Mouse (Mus musculus) liver, embryonic 11.5 days (tissue): ENCODE measurements around the gene Atp7a. TPM values are rescaled to one million over a fixed set of nuclear protein-coding genes. Genes with fewer than 3 reads are reported as not detected.

Experiments used
- ATAC-seq: fragments of 200-750 bp; cut with Nextera tagmentation; replicated peaks from 2 replicates; pipeline ENCODE4 v1.8.0; 2017; ENCODE audit warnings: moderate number of reproducible peaks, mild to moderate bottlenecking, moderate TSS enrichment, moderate library complexity; ENCODE audit not compliant: low FRiP score
- DNase-seq: peaks from one replicate; pipeline ENCODE4 v3.0.0-alpha.2; 2017; ENCODE audit warnings: low spot score
- H3K27ac ChIP-seq: fragments of 300-500 bp; sonication (generic); 2 replicates; pipeline ENCODE4 v1.5.1; 2014; ENCODE audit warnings: mild to moderate bottlenecking, low read depth, low read length, control low read depth
- H3K27me3 ChIP-seq: fragments of 300-500 bp; sonication (generic); replicated peaks from 2 replicates; pipeline ENCODE4 v1.6.1; 2014; ENCODE audit warnings: low read length, mixed read lengths; ENCODE audit not compliant: control insufficient read depth, insufficient read depth
- H3K36me3 ChIP-seq: fragments of 300-500 bp; sonication (generic); 2 replicates; pipeline ENCODE4 v1.6.1; 2014; ENCODE audit warnings: mild to moderate bottlenecking, low read length, moderate library complexity, mixed read lengths; ENCODE audit not compliant: control insufficient read depth, insufficient read depth
- H3K4me1 ChIP-seq: fragments of 300-500 bp; sonication (generic); replicated peaks from 2 replicates; pipeline ENCODE4 v1.6.1; 2014; ENCODE audit warnings: low read length, mixed read lengths; ENCODE audit not compliant: control insufficient read depth, insufficient read depth
- H3K4me2 ChIP-seq: fragments of 300-500 bp; sonication (generic); 2 replicates; pipeline ENCODE4 v1.6.1; 2014; ENCODE audit warnings: mild to moderate bottlenecking, control low read depth, moderate library complexity
- H3K4me3 ChIP-seq: fragments of 300-500 bp; sonication (generic); 2 replicates; pipeline ENCODE4 v1.5.1; 2014; ENCODE audit warnings: low read depth, low read length, control low read depth
- H3K9ac ChIP-seq: fragments of 300-500 bp; sonication (generic); 2 replicates; pipeline ENCODE4 v1.6.1; 2014; ENCODE audit warnings: low read depth, low read length, control low read depth
- H3K9me3 ChIP-seq: fragments of 300-500 bp; sonication (generic); 2 replicates; pipeline ENCODE4 v1.6.1; 2016; ENCODE audit warnings: low read length, inconsistent platforms, mixed read lengths; ENCODE audit not compliant: control insufficient read depth
- WGBS: fragments of 180-500 bp; shearing (Covaris S2); extraction: QIAGEN DNeasy Blood & Tissue Kit; methylation state at CpG from one replicate; pipeline ENCODE4 v1.1.7; 2014; 5-methylcytosine and 5-hydroxymethylcytosine counted together
- polyA plus RNA-seq: library from polyadenylated mRNA; unstranded; fragments of >200 nt; fragmentation: Nextera tagmentation; extraction: Ambion mirVana; gene quantifications from 2 replicates; pipeline ENCODE4 v1.2.1, GENCODE M21; 2014

Gene Atp7a
- polyA plus RNA-seq, 1 experiment from 2014 or later: 16.2 TPM

DNA sequence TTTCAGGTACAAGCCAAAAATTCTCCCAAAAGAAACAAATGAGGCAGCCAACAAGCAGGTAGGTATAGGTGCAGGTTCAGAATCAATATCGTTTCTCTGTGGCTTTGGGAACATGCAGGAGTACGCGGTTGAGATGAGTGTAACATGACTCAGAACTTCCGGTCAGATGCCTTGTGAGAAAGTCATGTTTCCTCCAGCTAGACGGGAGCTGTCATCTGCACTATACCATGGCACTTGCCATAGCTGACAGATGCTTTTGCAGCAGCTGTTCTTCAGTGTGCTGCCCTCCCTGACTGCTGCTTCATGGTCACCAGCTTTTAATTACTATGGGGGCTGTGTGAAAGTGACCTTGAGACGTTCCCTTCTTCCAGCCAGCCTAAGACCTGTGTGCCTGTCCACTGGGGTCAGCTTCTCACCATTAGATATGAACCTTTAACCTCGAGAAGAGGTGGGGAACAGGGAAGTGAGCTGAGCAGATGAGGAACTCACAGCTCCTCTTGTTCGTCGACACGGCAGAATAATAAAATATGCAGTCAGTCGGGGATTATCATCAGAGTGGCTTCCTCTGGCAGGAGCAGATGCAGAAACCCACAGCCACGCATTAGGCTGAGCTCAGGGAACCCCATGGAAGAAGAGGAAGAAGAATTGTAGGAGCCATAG, 109.0 kb downstream of the Atp7a start:
- Histone ChIP-seq H3K36me3 (no peaks in the 10 kb centered on the region), H3K4me1 (no peaks in the 10 kb centered on the region), H3K4me2 (peak overlapping the region; percentile 43), H3K27me3 (no peaks in the 10 kb centered on the region), H3K27ac (no peak overlapping the region), H3K9me3 (no peaks in the 10 kb centered on the region), H3K9ac (no peak overlapping the region), H3K4me3 (no peak overlapping the region)
- ATAC-seq: no peak
- no peak for DNase-seq
- WGBS: 35% methylated on average over 12 of the region's 12 CpGs

GRCm38 (mm10) chrX:106139309-106140070, 112.4 kb downstream of the Atp7a start:
- H3K9ac ChIP-seq: no peak overlapping the region
- H3K36me3 ChIP-seq: no peaks in the 10 kb centered on the region
- H3K4me3 ChIP-seq: no peak overlapping the region
- H3K4me2 ChIP-seq: no peak overlapping the region
- ATAC-seq (no peak), DNase-seq (no peak)
- H3K9me3 ChIP-seq: no peaks in the 10 kb centered on the region
- no peak overlapping the region for H3K27ac ChIP-seq
- whole genome bisulfite sequencing: 72% methylated on average over 13 of the region's 13 CpGs
- no peaks in the 10 kb centered on the region for H3K4me1 ChIP-seq
- H3K27me3 ChIP-seq: no peaks in the 10 kb centered on the region

- Histone ChIP-seq H3K9ac (no peak within 1 kb of the TSS), H3K36me3 (no peaks in the 10 kb centered on the region), H3K27ac (no peak within 1 kb of the TSS), H3K27me3 (no peaks in the 10 kb centered on the region), H3K4me3 (no peak within 1 kb of the TSS), H3K4me1 (no peaks in the 10 kb centered on the region), H3K9me3 (no peaks in the 10 kb centered on the region), H3K4me2 (no peak within 1 kb of the TSS)
- 58% methylated on average over 6 of the region's 6 CpGs for WGBS
- no peak for ATAC-seq
- no peak for DNase-seq
Measured at GRCm38 (mm10) chrX:106142936-106143335, 115.9 kb downstream of the Atp7a start, which contains the start of gene Tlr13. Gene Tlr13, plus strand, starts transcription at chrX:106143204.

DNA sequence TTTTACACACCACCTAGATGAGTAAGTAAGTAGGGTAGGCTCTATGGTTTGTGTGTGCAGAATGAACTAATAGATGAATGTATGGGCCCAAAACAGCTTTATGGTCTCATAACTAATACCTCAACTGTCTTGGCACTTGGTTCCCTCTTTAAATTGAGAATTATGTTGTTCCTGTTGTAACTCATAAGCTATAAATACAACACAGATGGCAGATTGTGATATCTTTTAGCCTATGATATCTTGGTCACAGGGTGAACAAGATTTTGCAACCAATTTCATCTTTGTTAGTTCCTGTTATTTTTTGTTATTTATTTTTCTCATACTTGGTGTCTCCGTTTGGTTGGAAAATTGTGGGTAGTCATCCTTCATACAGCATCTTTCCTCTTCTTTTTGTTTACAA, 121.1 kb downstream of the Atp7a start:
- Histone ChIP-seq H3K4me1 (no peaks in the 10 kb centered on the region), H3K9me3 (no peaks in the 10 kb centered on the region), H3K4me3 (no peak overlapping the region), H3K9ac (no peak overlapping the region), H3K4me2 (no peak overlapping the region), H3K36me3 (no peaks in the 10 kb centered on the region), H3K27me3 (no peaks in the 10 kb centered on the region), H3K27ac (no peak overlapping the region)
- DNase-seq: no peak
- ATAC-seq: no peak
- WGBS: 86% methylated on average over 1 of the region's 1 CpGs

GRCm38 (mm10) chrX:106149460-106149859, 122.4 kb downstream of the Atp7a start:
- no peak for ATAC-seq
- WGBS: 77% methylated on average over 3 of the region's 3 CpGs
- H3K9me3 ChIP-seq: no peaks in the 10 kb centered on the region

GRCm38 (mm10) chrX:106154180-106154586, 127.1 kb downstream of the Atp7a start:
- Histone ChIP-seq H3K9me3 (no peaks in the 10 kb centered on the region), H3K27ac (no peak overlapping the region), H3K36me3 (no peaks in the 10 kb centered on the region), H3K9ac (no peak overlapping the region), H3K4me3 (no peak overlapping the region), H3K4me2 (no peak overlapping the region), H3K4me1 (no peaks in the 10 kb centered on the region), H3K27me3 (no peaks in the 10 kb centered on the region; the same call in 1 of the 2 replicates)
- DNase-seq: peak; percentile 31
- peak; percentile 94 for ATAC-seq

More at GRCm38 (mm10) chrX:106149460-106149859, 122.4 kb downstream of the Atp7a start:
- no peak overlapping the region for H3K9ac ChIP-seq
- H3K4me1 ChIP-seq: no peaks in the 10 kb centered on the region
- no peak for DNase-seq
- no peaks in the 10 kb centered on the region for H3K36me3 ChIP-seq
- no peaks in the 10 kb centered on the region for H3K27me3 ChIP-seq
- no peak overlapping the region for H3K27ac ChIP-seq
- no peak overlapping the region for H3K4me3 ChIP-seq
- H3K4me2 ChIP-seq: no peak overlapping the region

GRCm38 (mm10) chrX:106155892-106156291, 128.8 kb downstream of the Atp7a start:
- no peaks in the 10 kb centered on the region for H3K9me3 ChIP-seq
- H3K4me2 ChIP-seq: no peak overlapping the region
- H3K4me1 ChIP-seq: no peaks in the 10 kb centered on the region
- no peak overlapping the region for H3K9ac ChIP-seq
- no peaks in the 10 kb centered on the region for H3K36me3 ChIP-seq
- 53% methylated on average over 4 of the region's 4 CpGs for WGBS
- no peak overlapping the region for H3K27ac ChIP-seq
- H3K27me3 ChIP-seq: no peaks in the 10 kb centered on the region; the same call in 1 of the 2 replicates
- H3K4me3 ChIP-seq: no peak overlapping the region
- ATAC-seq (no peak), DNase-seq (no peak)

- 39% methylated on average over 5 of the region's 5 CpGs for WGBS
- Histone ChIP-seq H3K36me3 (no peaks in the 10 kb centered on the region), H3K27ac (no peak overlapping the region), H3K4me2 (no peak overlapping the region), H3K9me3 (no peaks in the 10 kb centered on the region), H3K27me3 (no peaks in the 10 kb centered on the region; the same call in 1 of the 2 replicates), H3K4me3 (no peak overlapping the region), H3K9ac (no peak overlapping the region), H3K4me1 (no peaks in the 10 kb centered on the region)
- DNase-seq (no peak), ATAC-seq (peak; percentile 68; the same call in 1 of the 2 replicates)
Measured at GRCm38 (mm10) chrX:106163995-106164394, 136.9 kb downstream of the Atp7a start.

DNA sequence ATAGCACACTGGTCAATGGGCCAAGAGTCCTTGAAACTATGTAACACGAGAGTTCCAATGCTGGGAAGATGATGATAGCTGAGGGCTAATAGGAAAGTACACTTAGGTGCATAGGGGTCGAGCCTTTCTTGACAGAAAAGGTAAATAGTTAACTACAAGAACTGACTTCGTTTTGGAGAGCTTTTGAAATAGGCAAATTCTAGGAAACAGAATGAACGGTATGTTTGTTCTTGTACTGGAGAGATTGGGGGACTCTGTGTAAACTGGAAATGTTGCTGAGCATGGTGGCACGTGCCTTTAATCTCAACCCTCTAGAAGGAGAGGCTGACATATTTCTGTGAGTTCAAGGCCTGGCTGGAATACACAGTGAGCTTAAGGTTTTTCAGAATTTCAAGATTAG, 137.5 kb downstream of the Atp7a start:
- Histone ChIP-seq H3K9ac (no peak overlapping the region), H3K4me2 (no peak overlapping the region), H3K4me3 (no peak overlapping the region), H3K9me3 (no peaks in the 10 kb centered on the region), H3K4me1 (no peaks in the 10 kb centered on the region), H3K27ac (no peak overlapping the region), H3K36me3 (no peaks in the 10 kb centered on the region), H3K27me3 (no peaks in the 10 kb centered on the region)
- DNase-seq (no peak), ATAC-seq (no peak)
- WGBS: 58% methylated on average over 5 of the region's 5 CpGs
